Mouse (Mus musculus): ENCODE data around the gene Mapk8ip3. TPM values are rescaled to one million over a fixed set of nuclear protein-coding genes. Genes with fewer than 3 reads are reported as not detected.

Gene Mapk8ip3
- polyA plus RNA-seq, 2 experiments, result 41.4 to 186 TPM

- H3K9me3 ChIP-seq (ENCODE audit: control insufficient read depth, low read length), result no peaks in the 10 kb centered on the region
- H3K4me2 ChIP-seq (replicated peaks; ENCODE audit: low read depth, low read length, severe bottlenecking), result no peak overlapping the region
- H3K4me3 ChIP-seq (replicated peaks; ENCODE audit: low read length), result no peak overlapping the region
- ATAC-seq (ENCODE audit: low FRiP score, low read depth) (no peak), DNase-seq (ENCODE audit: low spot score) (no peak)
- H3K4me1 ChIP-seq (ENCODE audit: control insufficient read depth, insufficient read depth, low read length), result no peaks in the 10 kb centered on the region
- no peak overlapping the region for H3K27ac ChIP-seq (replicated peaks; ENCODE audit: low read depth, low read length)
- H3K36me3 ChIP-seq (ENCODE audit: control insufficient read depth, insufficient read depth, low read length), result peaks cover 99% of the 10 kb centered on the region
- WGBS, result 67% methylated on average over 9 of the region's 9 CpGs
- no peaks in the 10 kb centered on the region for H3K27me3 ChIP-seq (ENCODE audit: control insufficient read depth, insufficient read depth, low read length)
- no peak for TF ChIP-seq POLR2A (IDR thresholded peaks at IDR 0.05; ENCODE audit: borderline replicate concordance, extremely low read depth, insufficient read depth, insufficient read length)
- H3K9ac ChIP-seq (ENCODE audit: low read depth, low read length, severe bottlenecking), result no peak overlapping the region
These were observed 33.9 kb downstream of the Mapk8ip3 start for GRCm38 (mm10) chr17:24902671-24903474.

- Histone ChIP-seq H3K4me2 (replicated peaks; ENCODE audit: low read depth, low read length, severe bottlenecking) (no peak overlapping the region), H3K27me3 (ENCODE audit: control insufficient read depth, insufficient read depth, low read length) (no peaks in the 10 kb centered on the region), H3K9me3 (ENCODE audit: control insufficient read depth, low read length) (no peaks in the 10 kb centered on the region), H3K9ac (ENCODE audit: low read depth, low read length, severe bottlenecking) (no peak overlapping the region), H3K27ac (replicated peaks; ENCODE audit: low read depth, low read length) (no peak overlapping the region), H3K4me3 (replicated peaks; ENCODE audit: low read length) (no peak overlapping the region), H3K36me3 (ENCODE audit: control insufficient read depth, insufficient read depth, low read length) (peaks cover 99% of the 10 kb centered on the region), H3K4me1 (ENCODE audit: control insufficient read depth, insufficient read depth, low read length) (peaks cover 4% of the 10 kb centered on the region; the same call in 1 of the 2 replicates)
- WGBS, result 89% methylated on average over 5 of the region's 5 CpGs
- DNase-seq (ENCODE audit: low spot score) (no peak), ATAC-seq (ENCODE audit: low FRiP score, low read depth) (no peak)
- TF ChIP-seq POLR2A (IDR thresholded peaks at IDR 0.05; ENCODE audit: borderline replicate concordance, extremely low read depth, insufficient read depth, insufficient read length), result no peak
These were observed 34.7 kb downstream of the Mapk8ip3 start for GRCm38 (mm10) chr17:24902124-24902523.

- no peak for TF ChIP-seq POLR2A (IDR thresholded peaks at IDR 0.05; ENCODE audit: borderline replicate concordance, extremely low read depth, insufficient read depth, insufficient read length)
- Histone ChIP-seq H3K4me2 (replicated peaks; ENCODE audit: low read depth, low read length, severe bottlenecking) (no peak overlapping the region), H3K27me3 (ENCODE audit: control insufficient read depth, insufficient read depth, low read length) (no peaks in the 10 kb centered on the region), H3K4me3 (replicated peaks; ENCODE audit: low read length) (no peak overlapping the region), H3K9me3 (ENCODE audit: control insufficient read depth, low read length) (no peaks in the 10 kb centered on the region), H3K27ac (replicated peaks; ENCODE audit: low read depth, low read length) (no peak overlapping the region), H3K4me1 (ENCODE audit: control insufficient read depth, insufficient read depth, low read length) (peaks cover 15% of the 10 kb centered on the region), H3K36me3 (ENCODE audit: control insufficient read depth, insufficient read depth, low read length) (peaks cover 83% of the 10 kb centered on the region), H3K9ac (ENCODE audit: low read depth, low read length, severe bottlenecking) (no peak overlapping the region)
- no peak for DNase-seq (ENCODE audit: low spot score)
- no peak for ATAC-seq (ENCODE audit: low FRiP score, low read depth)
- 90% methylated on average over 6 of the region's 6 CpGs for WGBS
These were observed 36.8 kb downstream of the Mapk8ip3 start for GRCm38 (mm10) chr17:24900014-24900413.

- no peak for ATAC-seq (ENCODE audit: low FRiP score, low read depth)
- peaks cover 74% of the 10 kb centered on the region for H3K36me3 ChIP-seq (ENCODE audit: control insufficient read depth, insufficient read depth, low read length)
- 93% methylated on average over 5 of the region's 5 CpGs for WGBS
These were observed 37.6 kb downstream of the Mapk8ip3 start for GRCm38 (mm10) chr17:24899153-24899552.

GRCm38 (mm10) chr17:24898041-24898854 lies 38.5 kb downstream of the Mapk8ip3 start:
- ATAC-seq (ENCODE audit: low FRiP score, low read depth), result no peak
- WGBS, result 85% methylated on average over 4 of the region's 4 CpGs
- Histone ChIP-seq H3K4me1 (ENCODE audit: control insufficient read depth, insufficient read depth, low read length) (peaks cover 22% of the 10 kb centered on the region), H3K9me3 (ENCODE audit: control insufficient read depth, low read length) (no peaks in the 10 kb centered on the region), H3K9ac (ENCODE audit: low read depth, low read length, severe bottlenecking) (no peak overlapping the region), H3K27ac (replicated peaks; ENCODE audit: low read depth, low read length) (no peak overlapping the region), H3K4me2 (replicated peaks; ENCODE audit: low read depth, low read length, severe bottlenecking) (no peak overlapping the region), H3K36me3 (ENCODE audit: control insufficient read depth, insufficient read depth, low read length) (peaks cover 71% of the 10 kb centered on the region), H3K27me3 (ENCODE audit: control insufficient read depth, insufficient read depth, low read length) (no peaks in the 10 kb centered on the region), H3K4me3 (replicated peaks; ENCODE audit: low read length) (0 out of 2 replicates have a peak overlapping the region, but pooled peaks have one; percentile 2)
- no peak for TF ChIP-seq POLR2A (IDR thresholded peaks at IDR 0.05; ENCODE audit: borderline replicate concordance, extremely low read depth, insufficient read depth, insufficient read length)
- no peak for DNase-seq (ENCODE audit: low spot score)

More at GRCm38 (mm10) chr17:24899153-24899552, 37.6 kb downstream of the Mapk8ip3 start:
- no peak overlapping the region for H3K9ac ChIP-seq (ENCODE audit: low read depth, low read length, severe bottlenecking)
- H3K27ac ChIP-seq (replicated peaks; ENCODE audit: low read depth, low read length), result no peak overlapping the region
- TF ChIP-seq POLR2A (IDR thresholded peaks at IDR 0.05; ENCODE audit: borderline replicate concordance, extremely low read depth, insufficient read depth, insufficient read length), result no peak
- H3K4me1 ChIP-seq (ENCODE audit: control insufficient read depth, insufficient read depth, low read length), result peaks cover 17% of the 10 kb centered on the region
- no peak for DNase-seq (ENCODE audit: low spot score)
- no peak overlapping the region for H3K4me2 ChIP-seq (replicated peaks; ENCODE audit: low read depth, low read length, severe bottlenecking)
- H3K27me3 ChIP-seq (ENCODE audit: control insufficient read depth, insufficient read depth, low read length), result no peaks in the 10 kb centered on the region
- no peaks in the 10 kb centered on the region for H3K9me3 ChIP-seq (ENCODE audit: control insufficient read depth, low read length)
- H3K4me3 ChIP-seq (replicated peaks; ENCODE audit: low read length), result no peak overlapping the region
